Mouse (Mus musculus): ENCODE measurements around the gene Barx2. TPM values are rescaled to one million over a fixed set of nuclear protein-coding genes. Genes with fewer than 3 reads are reported as not detected.
A peak's percentile ranks its signal among the peaks of the same experiment; 100 is the strongest.
"Not testable (repeated sequence)": the region's sequence is repeated elsewhere in the genome, so short reads cannot be mapped to it uniquely, and the experiment has no call there.

Barx2 gene
- polyA plus RNA-seq (2015; fragmentation: Nextera tagmentation; extraction: Ambion mirVana): not detected in 2 replicates

- Histone ChIP-seq H3K36me3 (no peaks in the 10 kb centered on the region), H3K4me2 (peak within 1 kb of the TSS; percentile 99), H3K4me1 (replicated peaks) (peaks cover 28% of the 10 kb centered on the region), H3K4me3 (peak within 1 kb of the TSS; percentile 61), H3K27me3 (peaks cover 93% of the 10 kb centered on the region), H3K27ac (no peak within 1 kb of the TSS), H3K9me3 (no peaks in the 10 kb centered on the region), H3K9ac (peak within 1 kb of the TSS; percentile 70)
- under 1% methylated on average over 81 of the region's 81 CpGs for WGBS
- peak; percentile 78 for ATAC-seq (ENCODE audit: low FRiP score)
Measured at GRCm38 (mm10) chr9:31912921-31913738, at the start of gene Barx2. Barx2 (minus strand) TSS chr9:31913462.

- Histone ChIP-seq H3K4me2 (no peak overlapping the region), H3K4me3 (no peak overlapping the region), H3K9me3 (no peaks in the 10 kb centered on the region), H3K27ac (no peak overlapping the region), H3K36me3 (no peaks in the 10 kb centered on the region), H3K9ac (no peak overlapping the region), H3K4me1 (replicated peaks) (no peaks in the 10 kb centered on the region), H3K27me3 (no peaks in the 10 kb centered on the region)
- ATAC-seq (ENCODE audit: low FRiP score): no peak
- 45% methylated on average over 1 of the region's 1 CpGs for WGBS
Measured at GRCm38 (mm10) chr9:31962265-31962664, 49.0 kb upstream of the Barx2 start.

- no peaks in the 10 kb centered on the region for H3K27me3 ChIP-seq
- H3K4me2 ChIP-seq: no peak overlapping the region
- no peaks in the 10 kb centered on the region for H3K36me3 ChIP-seq
- ATAC-seq (ENCODE audit: low FRiP score): no peak
- 55% methylated on average over 2 of the region's 2 CpGs for WGBS
- no peak overlapping the region for H3K27ac ChIP-seq
- no peaks in the 10 kb centered on the region for H3K4me1 ChIP-seq (replicated peaks)
- no peak overlapping the region for H3K4me3 ChIP-seq
- no peaks in the 10 kb centered on the region for H3K9me3 ChIP-seq
- H3K9ac ChIP-seq: no peak overlapping the region
Measured at GRCm38 (mm10) chr9:31960488-31960887, 47.2 kb upstream of the Barx2 start.

GRCm38 (mm10) chr9:31958120-31958519, 44.9 kb upstream of the Barx2 start:
- ATAC-seq (ENCODE audit: low FRiP score): no peak
- Histone ChIP-seq H3K9ac (no peak overlapping the region), H3K27ac (no peak overlapping the region), H3K4me3 (no peak overlapping the region), H3K4me2 (no peak overlapping the region), H3K27me3 (no peaks in the 10 kb centered on the region), H3K36me3 (no peaks in the 10 kb centered on the region), H3K9me3 (no peaks in the 10 kb centered on the region), H3K4me1 (replicated peaks) (no peaks in the 10 kb centered on the region)

GRCm38 (mm10) chr9:31950506-31950905, 37.2 kb upstream of the Barx2 start:
- no peak for ATAC-seq (ENCODE audit: low FRiP score)
- 87% methylated on average over 5 of the region's 5 CpGs for WGBS
- no peak overlapping the region for H3K4me2 ChIP-seq

GRCm38 (mm10) chr9:31949031-31949430, 35.8 kb upstream of the Barx2 start:
- H3K27me3 ChIP-seq: no peaks in the 10 kb centered on the region
- H3K4me3 ChIP-seq: no peak overlapping the region
- no peak overlapping the region for H3K27ac ChIP-seq
- WGBS: 88% methylated on average over 5 of the region's 5 CpGs
- no peak overlapping the region for H3K9ac ChIP-seq
- no peaks in the 10 kb centered on the region for H3K4me1 ChIP-seq (replicated peaks)
- no peaks in the 10 kb centered on the region for H3K9me3 ChIP-seq
- H3K36me3 ChIP-seq: no peaks in the 10 kb centered on the region
- ATAC-seq (ENCODE audit: low FRiP score): no peak
- H3K4me2 ChIP-seq: no peak overlapping the region

More at GRCm38 (mm10) chr9:31950506-31950905, 37.2 kb upstream of the Barx2 start:
- Histone ChIP-seq H3K4me3 (no peak overlapping the region), H3K36me3 (no peaks in the 10 kb centered on the region), H3K27me3 (no peaks in the 10 kb centered on the region), H3K27ac (no peak overlapping the region), H3K9ac (no peak overlapping the region), H3K4me1 (replicated peaks) (no peaks in the 10 kb centered on the region), H3K9me3 (no peaks in the 10 kb centered on the region)

- H3K4me1 ChIP-seq (replicated peaks): no peaks in the 10 kb centered on the region
- no peak overlapping the region for H3K9ac ChIP-seq
- no peak for ATAC-seq (ENCODE audit: low FRiP score)
- 0 out of 2 replicates have a peak, but pooled peaks cover 3% of the 10 kb centered on the region for H3K9me3 ChIP-seq
- no peak overlapping the region for H3K4me3 ChIP-seq
- H3K27me3 ChIP-seq: no peaks in the 10 kb centered on the region
- 84% methylated on average over 10 of the region's 10 CpGs for WGBS
- no peaks in the 10 kb centered on the region for H3K36me3 ChIP-seq
- H3K27ac ChIP-seq: no peak overlapping the region
- H3K4me2 ChIP-seq: no peak overlapping the region
Measured at GRCm38 (mm10) chr9:31947051-31947450, 33.8 kb upstream of the Barx2 start.

- Histone ChIP-seq H3K36me3 (no peaks in the 10 kb centered on the region), H3K4me2 (no peak overlapping the region), H3K4me3 (no peak overlapping the region), H3K27me3 (no peaks in the 10 kb centered on the region), H3K9ac (no peak overlapping the region), H3K4me1 (replicated peaks) (no peaks in the 10 kb centered on the region), H3K9me3 (0 out of 2 replicates have a peak, but pooled peaks cover 3% of the 10 kb centered on the region), H3K27ac (no peak overlapping the region)
- WGBS: 54% methylated on average over 1 of the region's 1 CpGs
- ATAC-seq (ENCODE audit: low FRiP score): no peak
Measured at GRCm38 (mm10) chr9:31942334-31942733, 29.1 kb upstream of the Barx2 start.

- ATAC-seq (ENCODE audit: low FRiP score); H3K9ac ChIP-seq; H3K36me3 ChIP-seq; H3K9me3 ChIP-seq; H3K27ac ChIP-seq; H3K4me3 ChIP-seq; H3K4me1 ChIP-seq (replicated peaks); H3K27me3 ChIP-seq; H3K4me2 ChIP-seq: not testable (repeated sequence)
- 96% methylated on average over 12 of the region's 16 CpGs for WGBS
Measured at GRCm38 (mm10) chr9:31936486-31936885, 23.2 kb upstream of the Barx2 start.

GRCm38 (mm10) chr9:31931691-31932090, 18.4 kb upstream of the Barx2 start:
- Histone ChIP-seq H3K4me3 (no peak overlapping the region), H3K9ac (no peak overlapping the region), H3K36me3 (no peaks in the 10 kb centered on the region), H3K27ac (no peak overlapping the region), H3K9me3 (no peaks in the 10 kb centered on the region), H3K4me2 (no peak overlapping the region), H3K27me3 (no peaks in the 10 kb centered on the region), H3K4me1 (replicated peaks) (no peaks in the 10 kb centered on the region)
- ATAC-seq (ENCODE audit: low FRiP score): no peak
- 54% methylated on average over 5 of the region's 5 CpGs for WGBS

GRCm38 (mm10) chr9:31931255-31931654, 18.0 kb upstream of the Barx2 start:
- H3K27me3 ChIP-seq: no peaks in the 10 kb centered on the region
- no peaks in the 10 kb centered on the region; the same call in 1 of the 2 replicates for H3K4me1 ChIP-seq (replicated peaks)
- H3K36me3 ChIP-seq: no peaks in the 10 kb centered on the region
- ATAC-seq (ENCODE audit: low FRiP score): no peak
- H3K27ac ChIP-seq: no peak overlapping the region
- H3K4me3 ChIP-seq: no peak overlapping the region
- H3K9ac ChIP-seq: no peak overlapping the region
- no peaks in the 10 kb centered on the region for H3K9me3 ChIP-seq
- WGBS: 86% methylated on average over 3 of the region's 3 CpGs
- no peak overlapping the region for H3K4me2 ChIP-seq

- Histone ChIP-seq H3K9ac (no peak overlapping the region), H3K36me3 (no peaks in the 10 kb centered on the region), H3K9me3 (no peaks in the 10 kb centered on the region), H3K4me3 (no peak overlapping the region), H3K4me1 (replicated peaks) (peaks cover 6% of the 10 kb centered on the region), H3K4me2 (no peak overlapping the region), H3K27ac (no peak overlapping the region), H3K27me3 (no peaks in the 10 kb centered on the region)
- ATAC-seq (ENCODE audit: low FRiP score): no peak
- 69% methylated on average over 3 of the region's 3 CpGs for WGBS
Measured at GRCm38 (mm10) chr9:31926766-31927165, 13.5 kb upstream of the Barx2 start.
